Mouse (Mus musculus) ES-Bruce4 (cell line): ENCODE measurements at regions not wholly inside any gene's neighbourhood (a gene's known extent, or its start where the extent isn't known, plus 50 kb on each side); places are given as distances from the start of the nearest gene placed in this dataset.

ENCODE experiments used
- H3K27ac ChIP-seq: 2 replicates; pipeline ENCODE4 v1.5.1; 2012; ENCODE audit warnings: low read length, inconsistent platforms; ENCODE audit not compliant: insufficient read depth
- H3K27me3 ChIP-seq: 2 replicates; pipeline ENCODE4 v1.6.1; 2012; ENCODE audit warnings: mild to moderate bottlenecking, low read length, inconsistent platforms; ENCODE audit not compliant: control insufficient read depth, poor library complexity, insufficient read depth, severe bottlenecking
- H3K36me3 ChIP-seq: 2 replicates; pipeline ENCODE4 v1.6.1; 2012; ENCODE audit warnings: inconsistent platforms, mild to moderate bottlenecking, low read length, moderate library complexity; ENCODE audit not compliant: control insufficient read depth, poor library complexity, insufficient read depth, severe bottlenecking
- H3K4me1 ChIP-seq: one replicate; pipeline ENCODE4 v1.8.1; 2011; ENCODE audit warnings: low read length; ENCODE audit not compliant: control insufficient read depth, insufficient read depth
- H3K4me3 ChIP-seq: 2 replicates; pipeline ENCODE4 v1.5.1; 2011; ENCODE audit warnings: low read depth, mild to moderate bottlenecking, low read length
- H3K9ac ChIP-seq: 2 replicates; pipeline ENCODE4 v1.6.1; 2012; ENCODE audit warnings: low read depth, mild to moderate bottlenecking, inconsistent platforms; ENCODE audit not compliant: poor library complexity, severe bottlenecking
- H3K9me3 ChIP-seq: replicated peaks from 2 replicates; pipeline ENCODE4 v1.6.1; 2012; ENCODE audit warnings: mild to moderate bottlenecking, low read length, inconsistent platforms; ENCODE audit not compliant: control insufficient read depth, poor library complexity, insufficient read depth, severe bottlenecking
- CTCF ChIP-seq: IDR thresholded peaks from one replicate; pipeline ENCODE4 v1.8.1; 2011; ENCODE audit warnings: low read depth, low read length
- EP300 ChIP-seq: IDR thresholded peaks from 2 replicates; pipeline ENCODE4 v1.6.1; 2011; ENCODE audit warnings: low read depth, low read length; ENCODE audit not compliant: insufficient read depth
- POLR2A ChIP-seq: IDR thresholded peaks from one replicate; pipeline ENCODE4 v1.8.1; 2011; ENCODE audit warnings: low read length; ENCODE audit not compliant: insufficient read depth

- Histone ChIP-seq H3K4me1 (no peaks in the 10 kb centered on the region), H3K4me3 (no peak overlapping the region), H3K9me3 (no peaks in the 10 kb centered on the region), H3K9ac (no peak overlapping the region), H3K36me3 (no peaks in the 10 kb centered on the region), H3K27me3 (0 out of 2 replicates have a peak, but pooled peaks cover 1% of the 10 kb centered on the region), H3K27ac (no peak overlapping the region)
- TF ChIP-seq POLR2A (no peak), EP300 (no peak), CTCF (no peak)
These were observed 182.7 kb downstream of the Wdr11 start for GRCm38 (mm10) chr7:129774261-129774861.

DNA sequence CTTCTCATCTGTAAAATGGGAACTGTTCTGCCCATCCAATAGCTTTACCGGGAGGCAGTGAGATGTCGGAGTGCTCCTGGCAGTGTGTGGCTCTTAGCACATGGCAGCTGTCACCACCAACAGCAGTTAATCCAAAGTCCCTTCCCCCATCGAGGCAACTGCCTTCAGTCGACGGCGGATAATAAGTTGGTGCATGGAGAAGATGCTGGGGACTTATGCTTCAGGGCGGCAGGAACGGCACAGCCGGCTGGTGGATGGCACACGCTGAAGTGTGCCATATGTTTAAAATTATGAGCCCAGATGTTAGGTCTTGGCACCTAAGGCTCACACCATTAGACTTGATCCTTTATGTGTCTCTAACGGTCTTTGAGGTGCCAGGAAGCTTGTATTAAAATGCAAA, 183.5 kb downstream of the Wdr11 start:
- Histone ChIP-seq H3K9me3 (no peaks in the 10 kb centered on the region), H3K27ac (no peak overlapping the region), H3K9ac (no peak overlapping the region), H3K27me3 (0 out of 2 replicates have a peak, but pooled peaks cover 1% of the 10 kb centered on the region), H3K4me1 (no peaks in the 10 kb centered on the region), H3K4me3 (no peak overlapping the region), H3K36me3 (no peaks in the 10 kb centered on the region)
- no peak for TF ChIP-seq CTCF
- TF ChIP-seq POLR2A: no peak
- no peak for TF ChIP-seq EP300

GRCm38 (mm10) chr7:129778842-129779421, 187.3 kb downstream of the Wdr11 start:
- no peaks in the 10 kb centered on the region for H3K36me3 ChIP-seq
- H3K9me3 ChIP-seq: no peaks in the 10 kb centered on the region
- H3K27ac ChIP-seq: no peak overlapping the region
- TF ChIP-seq EP300 (no peak), POLR2A (no peak), CTCF (no peak)
- no peaks in the 10 kb centered on the region for H3K4me1 ChIP-seq
- 0 out of 2 replicates have a peak, but pooled peaks cover 1% of the 10 kb centered on the region for H3K27me3 ChIP-seq
- no peak overlapping the region for H3K4me3 ChIP-seq
- H3K9ac ChIP-seq: no peak overlapping the region

GRCm38 (mm10) chr7:129779939-129780338, 188.3 kb downstream of the Wdr11 start:
- 0 out of 2 replicates have a peak, but pooled peaks cover 1% of the 10 kb centered on the region for H3K27me3 ChIP-seq
- TF ChIP-seq CTCF (no peak), EP300 (no peak), POLR2A (no peak)

GRCm38 (mm10) chr7:129781756-129782155, 190.1 kb downstream of the Wdr11 start:
- TF ChIP-seq POLR2A (no peak), EP300 (no peak), CTCF (no peak)
- Histone ChIP-seq H3K4me3 (no peak overlapping the region), H3K27ac (no peak overlapping the region), H3K4me1 (no peaks in the 10 kb centered on the region), H3K27me3 (0 out of 2 replicates have a peak, but pooled peaks cover 1% of the 10 kb centered on the region), H3K9me3 (no peaks in the 10 kb centered on the region), H3K9ac (no peak overlapping the region), H3K36me3 (no peaks in the 10 kb centered on the region)

More at GRCm38 (mm10) chr7:129779939-129780338, 188.3 kb downstream of the Wdr11 start:
- H3K4me3 ChIP-seq: no peak overlapping the region
- no peak overlapping the region for H3K27ac ChIP-seq
- no peaks in the 10 kb centered on the region for H3K4me1 ChIP-seq
- H3K9ac ChIP-seq: no peak overlapping the region
- no peaks in the 10 kb centered on the region for H3K36me3 ChIP-seq
- H3K9me3 ChIP-seq: no peaks in the 10 kb centered on the region

DNA sequence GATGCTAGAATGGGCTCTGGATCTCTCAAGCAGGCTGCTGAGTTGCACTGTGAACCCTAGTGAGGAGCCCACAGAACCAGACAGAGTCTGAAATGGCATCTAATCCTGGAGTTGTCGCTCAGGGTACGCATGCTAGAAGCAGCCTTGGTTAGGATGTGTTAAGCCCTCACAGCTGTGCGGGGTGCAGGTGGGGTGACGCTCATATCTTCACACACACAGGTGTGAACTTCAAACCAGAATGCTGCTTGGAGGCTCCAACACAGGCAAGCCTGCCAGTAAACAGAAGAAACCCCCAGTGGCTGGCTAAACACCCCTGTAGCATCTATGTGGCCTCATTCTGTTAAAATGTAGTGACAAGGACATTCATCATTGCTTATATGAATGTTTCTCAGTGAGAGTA, 193.3 kb downstream of the Wdr11 start:
- no peak overlapping the region for H3K27ac ChIP-seq
- no peaks in the 10 kb centered on the region for H3K27me3 ChIP-seq
- no peaks in the 10 kb centered on the region for H3K36me3 ChIP-seq
- TF ChIP-seq POLR2A: no peak
- TF ChIP-seq CTCF: no peak
- no peak for TF ChIP-seq EP300
- H3K4me1 ChIP-seq: no peaks in the 10 kb centered on the region
- no peak overlapping the region for H3K9ac ChIP-seq
- no peaks in the 10 kb centered on the region for H3K9me3 ChIP-seq
- no peak overlapping the region for H3K4me3 ChIP-seq
